Mouse (Mus musculus) small intestine, adult 2 months (tissue): ENCODE data around the gene Lfng.

ENCODE experiments used
- CTCF ChIP-seq: fragments of 200-500 bp; IDR thresholded peaks from 2 replicates; pipeline ENCODE4 v1.5.1; 2012; ENCODE audit warnings: low read depth, mild to moderate bottlenecking, control low read depth, inconsistent platforms, low read length, moderate library complexity, mixed read lengths; ENCODE audit not compliant: insufficient replicate concordance, insufficient read length; ENCODE audit errors: extremely low read depth
- POLR2A ChIP-seq: fragments of 200-500 bp; IDR thresholded peaks from 2 replicates; pipeline ENCODE4 v1.6.1; 2012; ENCODE audit warnings: low read depth, mild to moderate bottlenecking, control low read depth, inconsistent platforms, low read length, moderate library complexity

DNA sequence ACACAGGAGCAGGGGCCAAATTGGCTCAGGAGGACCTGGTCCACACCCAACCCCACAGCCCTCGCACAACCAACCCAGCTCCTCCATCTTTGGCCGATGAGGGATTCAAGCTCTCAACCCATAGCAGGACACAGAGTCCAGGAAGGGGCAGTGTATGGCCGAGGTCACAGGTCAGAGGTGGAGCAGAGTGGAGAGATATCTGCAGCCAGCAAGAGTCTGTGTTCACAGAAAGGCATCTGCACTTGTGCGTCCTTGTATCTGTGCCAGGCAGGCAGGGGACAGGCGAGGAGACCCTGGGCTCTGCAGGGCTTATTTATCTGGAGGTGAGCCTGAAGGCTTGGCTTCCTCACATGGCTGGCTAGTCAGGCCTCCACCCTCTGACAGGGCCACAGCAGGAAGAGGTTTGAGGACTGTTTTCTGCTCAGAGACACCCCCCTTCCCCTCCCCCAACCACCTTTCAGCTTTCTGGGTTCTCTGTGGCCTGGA lies 31.7 kb upstream of the Lfng start:
- TF ChIP-seq CTCF (no peak), POLR2A (no peak)
